Mouse (Mus musculus): ENCODE measurements around the gene Pde4a. TPM values are rescaled to one million over a fixed set of nuclear protein-coding genes. Genes with fewer than 3 reads are reported as not detected.

Pde4a gene
- total and polyA plus RNA-seq, 3 experiments = 57.2 to 60.0 (median 58.9) TPM

GRCm38 (mm10) chr9:21167140-21168097 is 1.9 kb downstream of the Pde4a start:
- Histone ChIP-seq H3K79me2 (replicated peaks; ENCODE audit: control insufficient read depth, insufficient read depth, low read length) (no peaks in the 10 kb centered on the region), H3K4me3 (peak overlapping the region; percentile 66), H3K27me3 (ENCODE audit: control insufficient read depth, insufficient read depth, low read length) (no peaks in the 10 kb centered on the region), H3K27ac (peak overlapping the region; percentile 92), H3K4me1 (ENCODE audit: control insufficient read depth, insufficient read depth, low read length) (peaks cover 16% of the 10 kb centered on the region), H3K9ac (ENCODE audit: low read depth, low read length) (peak overlapping the region; percentile 31), H3K36me3 (ENCODE audit: control insufficient read depth, insufficient read depth, low read length) (no peaks in the 10 kb centered on the region)
- intact Hi-C loops (cut with DNase I) = loop anchor here (1.0 kb wide), 1 partner anchor 14 kb away; no protein-coding TSS in a partner anchor
- TF ChIP-seq POLR2A (IDR thresholded peaks at IDR 0.05; ENCODE audit: insufficient read depth, low read depth, low read length) (no peak), EP300 (IDR thresholded peaks at IDR 0.05; ENCODE audit: insufficient read depth, low read depth, low read length) (no peak), CTCF (IDR thresholded peaks at IDR 0.05) (no peak)
- peak; percentile 53 to 57 for DNase-seq
- 47% methylated on average over 10 of the region's 10 CpGs for WGBS

GRCm38 (mm10) chr9:21168161-21169123 is 2.9 kb downstream of the Pde4a start:
- no peaks in the 10 kb centered on the region for H3K27me3 ChIP-seq (ENCODE audit: control insufficient read depth, insufficient read depth, low read length)
- WGBS = 4% methylated on average over 30 of the region's 30 CpGs

GRCm38 (mm10) chr9:21169157-21169556 is 3.6 kb downstream of the Pde4a start:
- peaks cover 16% of the 10 kb centered on the region for H3K4me1 ChIP-seq (ENCODE audit: control insufficient read depth, insufficient read depth, low read length)
- DNase-seq = no peak
- no peaks in the 10 kb centered on the region for H3K79me2 ChIP-seq (replicated peaks; ENCODE audit: control insufficient read depth, insufficient read depth, low read length)
- no peak overlapping the region for H3K4me3 ChIP-seq
- H3K27ac ChIP-seq = peak overlapping the region; percentile 92
- no peaks in the 10 kb centered on the region for H3K36me3 ChIP-seq (ENCODE audit: control insufficient read depth, insufficient read depth, low read length)
- H3K27me3 ChIP-seq (ENCODE audit: control insufficient read depth, insufficient read depth, low read length) = no peaks in the 10 kb centered on the region
- 22% methylated on average over 1 of the region's 1 CpGs for WGBS
- no peak for TF ChIP-seq POLR2A (IDR thresholded peaks at IDR 0.05; ENCODE audit: insufficient read depth, low read depth, low read length)
- no peak; the same call in 1 of the 2 replicates for TF ChIP-seq CTCF (IDR thresholded peaks at IDR 0.05)
- no peak for TF ChIP-seq EP300 (IDR thresholded peaks at IDR 0.05; ENCODE audit: insufficient read depth, low read depth, low read length)
- H3K9ac ChIP-seq (ENCODE audit: low read depth, low read length) = no peak overlapping the region
- intact Hi-C loops (cut with DNase I) = no loop called here

More at GRCm38 (mm10) chr9:21168161-21169123, 2.9 kb downstream of the Pde4a start:
- H3K27ac ChIP-seq = peak overlapping the region; percentile 92
- H3K9ac ChIP-seq (ENCODE audit: low read depth, low read length) = peak overlapping the region; percentile 24
- H3K4me3 ChIP-seq = peak overlapping the region; percentile 66
- TF ChIP-seq CTCF (IDR thresholded peaks at IDR 0.05) = peak; percentile 88
- peak; percentile 33; the same call in 1 of the 2 replicates for TF ChIP-seq EP300 (IDR thresholded peaks at IDR 0.05; ENCODE audit: insufficient read depth, low read depth, low read length)
- TF ChIP-seq POLR2A (IDR thresholded peaks at IDR 0.05; ENCODE audit: insufficient read depth, low read depth, low read length) = peak; percentile 48; the same call in 1 of the 2 replicates
- intact Hi-C loops (cut with DNase I) = loop anchor here (1.0 kb wide), 1 partner anchor 15 kb away; no protein-coding TSS in a partner anchor
- H3K79me2 ChIP-seq (replicated peaks; ENCODE audit: control insufficient read depth, insufficient read depth, low read length) = no peaks in the 10 kb centered on the region
- no peaks in the 10 kb centered on the region for H3K36me3 ChIP-seq (ENCODE audit: control insufficient read depth, insufficient read depth, low read length)
- H3K4me1 ChIP-seq (ENCODE audit: control insufficient read depth, insufficient read depth, low read length) = peaks cover 16% of the 10 kb centered on the region
- DNase-seq = peak; percentile 85 to 86

GRCm38 (mm10) chr9:21172364-21172763 is 6.8 kb downstream of the Pde4a start:
- DNase-seq = no peak
- H3K27ac ChIP-seq = no peak overlapping the region
- intact Hi-C loops (cut with DNase I) = no loop called here
- 56% methylated on average over 6 of the region's 6 CpGs for WGBS
- H3K36me3 ChIP-seq (ENCODE audit: control insufficient read depth, insufficient read depth, low read length) = no peaks in the 10 kb centered on the region
- peaks cover 3% of the 10 kb centered on the region for H3K4me1 ChIP-seq (ENCODE audit: control insufficient read depth, insufficient read depth, low read length)
- no peaks in the 10 kb centered on the region for H3K79me2 ChIP-seq (replicated peaks; ENCODE audit: control insufficient read depth, insufficient read depth, low read length)
- no peaks in the 10 kb centered on the region for H3K27me3 ChIP-seq (ENCODE audit: control insufficient read depth, insufficient read depth, low read length)
- TF ChIP-seq POLR2A (IDR thresholded peaks at IDR 0.05; ENCODE audit: insufficient read depth, low read depth, low read length) = no peak
- TF ChIP-seq CTCF (IDR thresholded peaks at IDR 0.05) = no peak
- TF ChIP-seq EP300 (IDR thresholded peaks at IDR 0.05; ENCODE audit: insufficient read depth, low read depth, low read length) = no peak
- H3K9ac ChIP-seq (ENCODE audit: low read depth, low read length) = no peak overlapping the region
- H3K4me3 ChIP-seq = no peak overlapping the region

GRCm38 (mm10) chr9:21180402-21180801 is 14.9 kb downstream of the Pde4a start:
- H3K9ac ChIP-seq (ENCODE audit: low read depth, low read length) = no peak overlapping the region
- no peak for DNase-seq
- H3K79me2 ChIP-seq (replicated peaks; ENCODE audit: control insufficient read depth, insufficient read depth, low read length) = no peaks in the 10 kb centered on the region
- WGBS = 48% methylated on average over 4 of the region's 4 CpGs
- TF ChIP-seq POLR2A (IDR thresholded peaks at IDR 0.05; ENCODE audit: insufficient read depth, low read depth, low read length) (no peak), CTCF (IDR thresholded peaks at IDR 0.05) (no peak), EP300 (IDR thresholded peaks at IDR 0.05; ENCODE audit: insufficient read depth, low read depth, low read length) (no peak)
- H3K4me1 ChIP-seq (ENCODE audit: control insufficient read depth, insufficient read depth, low read length) = peaks cover 3% of the 10 kb centered on the region
- intact Hi-C loops (cut with DNase I) = no loop called here
- H3K27me3 ChIP-seq (ENCODE audit: control insufficient read depth, insufficient read depth, low read length) = no peaks in the 10 kb centered on the region
- H3K4me3 ChIP-seq = no peak overlapping the region
- no peaks in the 10 kb centered on the region for H3K36me3 ChIP-seq (ENCODE audit: control insufficient read depth, insufficient read depth, low read length)
- H3K27ac ChIP-seq = no peak overlapping the region
